Mouse (Mus musculus) liver, embryonic 11.5 days (tissue): ENCODE data around the gene Pop4. TPM values are rescaled to one million over a fixed set of nuclear protein-coding genes. Genes with fewer than 3 reads are reported as not detected.

Experiments
- ATAC-seq: fragments of 200-750 bp; cut with Nextera tagmentation; replicated peaks from 2 replicates; pipeline ENCODE4 v1.8.0; 2017; ENCODE audit warnings: moderate number of reproducible peaks, mild to moderate bottlenecking, moderate TSS enrichment, moderate library complexity; ENCODE audit not compliant: low FRiP score
- DNase-seq: peaks from one replicate; pipeline ENCODE4 v3.0.0-alpha.2; 2017; ENCODE audit warnings: low spot score
- H3K27ac ChIP-seq: fragments of 300-500 bp; sonication (generic); 2 replicates; pipeline ENCODE4 v1.5.1; 2014; ENCODE audit warnings: mild to moderate bottlenecking, low read depth, low read length, control low read depth
- H3K27me3 ChIP-seq: fragments of 300-500 bp; sonication (generic); replicated peaks from 2 replicates; pipeline ENCODE4 v1.6.1; 2014; ENCODE audit warnings: low read length, mixed read lengths; ENCODE audit not compliant: control insufficient read depth, insufficient read depth
- H3K36me3 ChIP-seq: fragments of 300-500 bp; sonication (generic); 2 replicates; pipeline ENCODE4 v1.6.1; 2014; ENCODE audit warnings: mild to moderate bottlenecking, low read length, moderate library complexity, mixed read lengths; ENCODE audit not compliant: control insufficient read depth, insufficient read depth
- H3K4me1 ChIP-seq: fragments of 300-500 bp; sonication (generic); replicated peaks from 2 replicates; pipeline ENCODE4 v1.6.1; 2014; ENCODE audit warnings: low read length, mixed read lengths; ENCODE audit not compliant: control insufficient read depth, insufficient read depth
- H3K4me2 ChIP-seq: fragments of 300-500 bp; sonication (generic); 2 replicates; pipeline ENCODE4 v1.6.1; 2014; ENCODE audit warnings: mild to moderate bottlenecking, control low read depth, moderate library complexity
- H3K4me3 ChIP-seq: fragments of 300-500 bp; sonication (generic); 2 replicates; pipeline ENCODE4 v1.5.1; 2014; ENCODE audit warnings: low read depth, low read length, control low read depth
- H3K9ac ChIP-seq: fragments of 300-500 bp; sonication (generic); 2 replicates; pipeline ENCODE4 v1.6.1; 2014; ENCODE audit warnings: low read depth, low read length, control low read depth
- H3K9me3 ChIP-seq: fragments of 300-500 bp; sonication (generic); 2 replicates; pipeline ENCODE4 v1.6.1; 2016; ENCODE audit warnings: low read length, inconsistent platforms, mixed read lengths; ENCODE audit not compliant: control insufficient read depth
- WGBS: fragments of 180-500 bp; shearing (Covaris S2); extraction: QIAGEN DNeasy Blood & Tissue Kit; methylation state at CpG from one replicate; pipeline ENCODE4 v1.1.7; 2014; 5-methylcytosine and 5-hydroxymethylcytosine counted together
- polyA plus RNA-seq: library from polyadenylated mRNA; unstranded; fragments of >200 nt; fragmentation: Nextera tagmentation; extraction: Ambion mirVana; gene quantifications from 2 replicates; pipeline ENCODE4 v1.2.1, GENCODE M21; 2014

Gene Pop4
- polyA plus RNA-seq, 1 experiment from 2014 or later: 43.6 TPM

GRCm38 (mm10) chr7:38215697-38216096 lies 55.5 kb downstream of the Pop4 start:
- Histone ChIP-seq H3K9ac (no peak overlapping the region), H3K9me3 (no peaks in the 10 kb centered on the region), H3K27ac (no peak overlapping the region), H3K4me2 (no peak overlapping the region), H3K36me3 (no peaks in the 10 kb centered on the region), H3K4me3 (no peak overlapping the region), H3K27me3 (no peaks in the 10 kb centered on the region), H3K4me1 (0 out of 2 replicates have a peak, but pooled peaks cover 3% of the 10 kb centered on the region)
- 84% methylated on average over 6 of the region's 6 CpGs for WGBS
- DNase-seq (no peak), ATAC-seq (no peak)

- ATAC-seq: no peak
- no peaks in the 10 kb centered on the region for H3K27me3 ChIP-seq
- no peak overlapping the region for H3K4me3 ChIP-seq
- DNase-seq: no peak
- 0 out of 2 replicates have a peak, but pooled peaks cover 3% of the 10 kb centered on the region for H3K4me1 ChIP-seq
- no peak overlapping the region for H3K9ac ChIP-seq
- H3K36me3 ChIP-seq: no peaks in the 10 kb centered on the region
- no peaks in the 10 kb centered on the region for H3K9me3 ChIP-seq
- no peak overlapping the region for H3K27ac ChIP-seq
- H3K4me2 ChIP-seq: no peak overlapping the region
- WGBS: 63% methylated on average over 7 of the region's 7 CpGs
These were observed 55.9 kb downstream of the Pop4 start for GRCm38 (mm10) chr7:38215281-38215680.

GRCm38 (mm10) chr7:38214473-38215214 lies 56.6 kb downstream of the Pop4 start:
- Histone ChIP-seq H3K4me1 (0 out of 2 replicates have a peak, but pooled peaks cover 3% of the 10 kb centered on the region), H3K4me2 (no peak overlapping the region), H3K27me3 (no peaks in the 10 kb centered on the region), H3K9ac (no peak overlapping the region), H3K4me3 (no peak overlapping the region), H3K27ac (no peak overlapping the region), H3K36me3 (no peaks in the 10 kb centered on the region), H3K9me3 (no peaks in the 10 kb centered on the region)
- 39% methylated on average over 5 of the region's 5 CpGs for WGBS
- DNase-seq (no peak), ATAC-seq (no peak)

- DNase-seq (no peak), ATAC-seq (no peak)
- Histone ChIP-seq H3K4me3 (no peak overlapping the region), H3K27ac (no peak overlapping the region; the same call in 1 of the 2 replicates), H3K27me3 (no peaks in the 10 kb centered on the region), H3K36me3 (no peaks in the 10 kb centered on the region), H3K9me3 (no peaks in the 10 kb centered on the region), H3K4me2 (no peak overlapping the region), H3K4me1 (0 out of 2 replicates have a peak, but pooled peaks cover 3% of the 10 kb centered on the region), H3K9ac (no peak overlapping the region)
- 38% methylated on average over 3 of the region's 3 CpGs for WGBS
These were observed 58.6 kb downstream of the Pop4 start for GRCm38 (mm10) chr7:38212651-38213062.

Other genes starting within 250 kb of the Pop4 start
- gene Uri1, start 247.9 kb downstream of the Pop4 start, polyA plus RNA-seq: 42.2 and 45.9 TPM in 2 replicates
- 191 and 205 TPM in 2 replicates for gene Ccne1, start 163.9 kb downstream of the Pop4 start, polyA plus RNA-seq
- 11.9 and 12.4 TPM in 2 replicates for gene 1600014C10Rik, start 88.2 kb downstream of the Pop4 start, polyA plus RNA-seq
- gene Plekhf1, start 43.4 kb downstream of the Pop4 start, polyA plus RNA-seq: 0.67 and 1.2 TPM in 2 replicates